Mouse (Mus musculus): Measurements from ENCODE around the gene Gm49383. TPM values are rescaled to one million over a fixed set of nuclear protein-coding genes. Genes with fewer than 3 reads are reported as not detected.

Gm49383 gene
- polyA plus RNA-seq, 1 experiment from 2014 or later, result 38.7 TPM

GRCm38 (mm10) chr12:69215000-69215785 is 18.3 kb upstream of the Gm49383 start:
- Histone ChIP-seq H3K27me3 (no peaks in the 10 kb centered on the region), H3K36me3 (peaks cover 80% of the 10 kb centered on the region), H3K4me1 (no peaks in the 10 kb centered on the region), H3K4me2 (replicated peaks) (no peak overlapping the region), H3K9me3 (no peaks in the 10 kb centered on the region), H3K9ac (no peak overlapping the region), H3K27ac (no peak overlapping the region), H3K4me3 (no peak overlapping the region)
- no peak for ATAC-seq (ENCODE audit: low FRiP score, low read depth)
- 89% methylated on average over 3 of the region's 3 CpGs for WGBS

DNA sequence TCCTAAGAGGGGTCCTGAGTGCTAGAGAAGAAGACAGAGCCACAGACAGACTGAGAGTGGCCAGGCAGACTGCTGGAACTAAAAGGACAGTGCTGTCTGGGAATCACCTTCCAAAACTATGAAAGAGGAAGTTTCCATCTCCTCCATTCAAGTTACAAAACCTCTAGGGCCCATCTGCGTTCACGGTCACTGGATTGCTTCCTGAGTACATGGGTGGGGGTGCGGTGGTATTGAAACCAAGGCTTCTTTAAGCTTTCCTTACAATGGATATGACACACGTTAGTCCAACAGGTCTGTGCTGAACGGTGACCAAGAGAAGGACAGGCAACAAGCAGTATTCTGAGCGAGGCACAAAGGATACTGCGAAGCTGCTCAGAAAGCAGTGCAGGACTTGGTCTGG is 17.5 kb upstream of the Gm49383 start:
- H3K9me3 ChIP-seq, result no peaks in the 10 kb centered on the region
- no peak overlapping the region for H3K4me2 ChIP-seq (replicated peaks)
- H3K4me1 ChIP-seq, result no peaks in the 10 kb centered on the region
- no peaks in the 10 kb centered on the region for H3K27me3 ChIP-seq
- no peak overlapping the region for H3K27ac ChIP-seq
- H3K9ac ChIP-seq, result no peak overlapping the region
- peaks cover 81% of the 10 kb centered on the region for H3K36me3 ChIP-seq
- no peak overlapping the region for H3K4me3 ChIP-seq
- no peak for ATAC-seq (ENCODE audit: low FRiP score, low read depth)
- WGBS, result 95% methylated on average over 7 of the region's 7 CpGs

DNA sequence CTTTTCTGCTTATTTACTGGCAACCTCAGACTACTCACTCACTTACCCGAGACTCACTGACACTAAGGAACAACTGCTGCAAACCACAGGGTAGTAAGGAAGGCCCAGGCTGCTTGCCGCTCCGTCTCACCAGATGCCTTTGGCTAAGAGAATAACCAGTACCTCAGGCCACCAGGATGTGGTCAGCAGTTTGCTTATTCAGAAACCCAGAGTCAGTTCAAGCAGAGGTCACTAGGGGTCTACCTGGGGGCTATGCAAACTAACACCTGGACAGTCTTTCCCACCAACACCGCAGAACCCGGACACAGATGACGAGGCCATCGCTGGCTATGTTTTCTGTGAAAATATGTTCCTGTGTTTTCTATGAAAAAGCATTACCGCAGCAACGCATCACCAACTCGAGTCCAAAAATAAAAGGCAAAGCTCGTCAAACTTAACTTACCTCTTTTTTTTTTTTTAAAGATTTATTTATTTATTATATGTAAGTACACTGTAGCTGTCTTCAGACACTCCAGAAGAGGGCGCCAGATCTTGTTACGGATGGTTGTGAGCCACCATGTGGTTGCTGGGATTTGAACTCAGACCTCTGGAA is 16.4 kb upstream of the Gm49383 start:
- H3K4me2 ChIP-seq (replicated peaks), result no peak overlapping the region
- no peak overlapping the region for H3K4me3 ChIP-seq
- H3K27me3 ChIP-seq, result no peaks in the 10 kb centered on the region
- H3K9me3 ChIP-seq, result no peaks in the 10 kb centered on the region
- H3K36me3 ChIP-seq, result peaks cover 79% of the 10 kb centered on the region
- H3K27ac ChIP-seq, result no peak overlapping the region
- WGBS, result 94% methylated on average over 13 of the region's 13 CpGs
- ATAC-seq (ENCODE audit: low FRiP score, low read depth), result no peak
- H3K4me1 ChIP-seq, result no peaks in the 10 kb centered on the region
- H3K9ac ChIP-seq, result no peak overlapping the region

DNA sequence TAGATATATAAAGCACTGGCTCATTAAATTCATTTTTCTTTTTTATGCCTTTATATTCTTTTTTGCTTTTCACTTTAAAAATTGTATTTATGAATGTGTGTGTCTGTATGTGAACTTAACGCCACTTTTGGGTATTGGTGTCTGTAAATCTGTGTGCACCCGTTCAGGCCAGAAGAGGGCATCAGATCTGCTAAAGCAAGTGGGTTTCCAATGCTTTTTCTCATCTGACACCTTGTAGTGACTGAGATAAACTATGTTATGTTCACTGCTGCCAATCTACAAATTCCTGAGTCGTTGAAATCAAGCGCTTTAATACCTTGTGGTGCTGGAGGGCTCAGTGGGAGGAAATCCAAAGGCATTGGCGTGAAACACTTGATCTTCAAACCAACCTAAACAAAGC is 14.2 kb upstream of the Gm49383 start:
- no peak for ATAC-seq (ENCODE audit: low FRiP score, low read depth)
- H3K36me3 ChIP-seq, result peaks cover 79% of the 10 kb centered on the region
- WGBS, result 74% methylated on average over 5 of the region's 5 CpGs
- no peaks in the 10 kb centered on the region for H3K4me1 ChIP-seq
- no peaks in the 10 kb centered on the region for H3K27me3 ChIP-seq
- no peak overlapping the region for H3K9ac ChIP-seq
- H3K4me3 ChIP-seq, result no peak overlapping the region
- no peaks in the 10 kb centered on the region for H3K9me3 ChIP-seq
- H3K27ac ChIP-seq, result peak overlapping the region; percentile 44; the same call in 1 of the 2 replicates
- no peak overlapping the region for H3K4me2 ChIP-seq (replicated peaks)

DNA sequence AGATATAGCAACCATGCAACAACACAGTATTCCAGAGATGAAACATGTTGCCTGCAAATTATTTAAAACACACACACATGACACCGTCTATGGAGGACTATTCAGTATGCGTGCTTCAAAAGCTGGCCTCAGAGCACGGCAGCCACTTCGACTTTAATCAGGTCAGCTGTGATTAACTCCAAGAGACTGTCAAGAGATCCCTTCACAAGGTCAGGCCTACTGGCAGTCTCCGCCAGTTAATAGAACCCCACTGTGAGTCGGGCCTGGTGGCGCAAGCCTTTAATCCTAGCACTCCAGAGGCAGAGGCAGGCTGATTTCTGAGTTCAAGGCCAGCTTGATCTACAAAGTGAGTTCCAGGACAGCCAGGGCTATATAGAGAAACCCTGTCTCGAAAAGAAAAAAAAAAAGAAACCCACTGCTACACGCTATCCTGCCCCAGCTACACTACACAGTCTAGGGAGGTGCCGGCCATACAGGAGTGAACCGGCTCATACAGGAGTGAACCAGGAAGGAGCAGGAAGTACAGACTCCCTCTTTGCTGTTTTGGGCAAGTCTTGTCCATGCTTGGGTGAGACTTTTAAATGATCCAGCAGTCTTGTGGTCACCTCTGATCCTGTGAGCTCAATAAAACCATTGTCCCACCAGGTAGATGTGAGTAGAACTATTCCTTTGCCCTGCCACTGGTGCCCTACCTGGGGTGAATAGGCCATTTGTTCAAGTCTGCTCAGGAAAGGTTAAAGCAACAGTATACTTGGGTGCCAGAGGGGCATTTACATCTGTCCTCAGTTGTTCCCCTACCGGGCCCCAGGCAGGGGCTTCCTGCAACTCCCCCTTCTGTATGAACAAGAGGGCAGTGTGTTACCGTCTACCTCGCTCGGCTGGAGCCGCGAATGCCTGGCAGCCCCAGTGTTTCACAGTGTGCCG is 13.4 kb upstream of the Gm49383 start:
- Histone ChIP-seq H3K36me3 (peaks cover 76% of the 10 kb centered on the region), H3K4me1 (no peaks in the 10 kb centered on the region), H3K4me3 (no peak overlapping the region), H3K4me2 (replicated peaks) (no peak overlapping the region), H3K27me3 (no peaks in the 10 kb centered on the region), H3K9ac (no peak overlapping the region), H3K27ac (peak overlapping the region; percentile 70; the same call in 1 of the 2 replicates), H3K9me3 (no peaks in the 10 kb centered on the region)
- 81% methylated on average over 18 of the region's 18 CpGs for WGBS
- ATAC-seq (ENCODE audit: low FRiP score, low read depth), result peak; percentile 86

DNA sequence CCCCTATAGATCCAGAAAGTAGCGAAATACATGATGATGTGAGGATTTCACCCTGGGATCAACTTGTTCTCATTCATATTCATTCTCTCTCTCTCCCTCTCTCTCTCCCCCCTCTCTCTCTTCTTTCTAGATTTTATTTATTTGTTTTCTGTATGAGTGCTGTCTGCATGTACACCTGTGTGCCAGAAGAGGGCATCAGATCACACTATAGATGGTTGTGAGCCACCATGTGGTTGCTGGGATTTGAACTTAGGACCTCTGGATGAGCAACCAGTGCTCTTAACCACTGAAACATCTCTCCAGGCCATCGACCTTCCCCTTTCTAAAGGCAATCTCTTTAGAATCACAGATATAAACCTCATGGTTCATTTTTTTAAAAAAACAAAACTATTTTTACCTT is 11.6 kb upstream of the Gm49383 start:
- Histone ChIP-seq H3K4me1 (no peaks in the 10 kb centered on the region), H3K27me3 (no peaks in the 10 kb centered on the region), H3K36me3 (peaks cover 67% of the 10 kb centered on the region), H3K9ac (no peak overlapping the region), H3K4me3 (no peak overlapping the region), H3K4me2 (replicated peaks) (no peak overlapping the region), H3K27ac (no peak overlapping the region), H3K9me3 (no peaks in the 10 kb centered on the region)
- ATAC-seq (ENCODE audit: low FRiP score, low read depth), result no peak
- 95% methylated on average over 2 of the region's 2 CpGs for WGBS

DNA sequence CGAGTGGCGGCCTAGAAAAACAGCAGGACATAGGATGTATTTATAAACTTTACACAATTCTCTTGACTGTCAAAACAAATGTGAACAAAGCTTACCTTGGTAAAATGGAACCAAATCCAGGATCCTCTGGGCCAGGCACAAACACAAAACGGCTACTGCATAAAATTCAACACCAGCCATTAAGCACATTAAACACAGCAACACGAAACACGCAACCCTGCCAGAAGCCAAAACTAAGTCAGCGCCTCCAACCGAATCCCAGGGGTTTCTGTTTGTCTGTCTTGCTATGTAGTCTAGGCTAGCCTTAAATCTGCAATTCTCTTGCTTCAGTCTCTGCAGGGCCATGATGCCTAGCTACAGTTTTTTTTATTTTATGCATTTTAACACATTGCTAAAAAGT is 11.0 kb upstream of the Gm49383 start:
- no peaks in the 10 kb centered on the region for H3K9me3 ChIP-seq
- 95% methylated on average over 7 of the region's 7 CpGs for WGBS
- H3K4me1 ChIP-seq, result no peaks in the 10 kb centered on the region
- H3K4me2 ChIP-seq (replicated peaks), result no peak overlapping the region
- H3K27ac ChIP-seq, result no peak overlapping the region
- no peak overlapping the region for H3K4me3 ChIP-seq
- no peak overlapping the region for H3K9ac ChIP-seq
- H3K36me3 ChIP-seq, result peaks cover 68% of the 10 kb centered on the region
- ATAC-seq (ENCODE audit: low FRiP score, low read depth), result no peak
- no peaks in the 10 kb centered on the region for H3K27me3 ChIP-seq

GRCm38 (mm10) chr12:69207396-69207795 is 10.5 kb upstream of the Gm49383 start:
- H3K9ac ChIP-seq, result no peak overlapping the region
- no peak overlapping the region for H3K27ac ChIP-seq
- no peak for ATAC-seq (ENCODE audit: low FRiP score, low read depth)
- H3K4me2 ChIP-seq (replicated peaks), result no peak overlapping the region
- H3K4me1 ChIP-seq, result no peaks in the 10 kb centered on the region
- peaks cover 70% of the 10 kb centered on the region for H3K36me3 ChIP-seq
- H3K9me3 ChIP-seq, result no peaks in the 10 kb centered on the region
- H3K4me3 ChIP-seq, result no peak overlapping the region
- WGBS, result 90% methylated on average over 8 of the region's 8 CpGs
- H3K27me3 ChIP-seq, result no peaks in the 10 kb centered on the region

GRCm38 (mm10) chr12:69204052-69204833 is 7.3 kb upstream of the Gm49383 start, which contains the start of gene Gm49384:
Gm49384 (minus strand) TSS chr12:69204267.
- Histone ChIP-seq H3K4me3 (no peak within 1 kb of the TSS), H3K9me3 (no peaks in the 10 kb centered on the region), H3K4me2 (replicated peaks) (no peak within 1 kb of the TSS), H3K27ac (no peak within 1 kb of the TSS), H3K36me3 (peaks cover 69% of the 10 kb centered on the region), H3K9ac (no peak within 1 kb of the TSS), H3K4me1 (peaks cover under 1% of the 10 kb centered on the region), H3K27me3 (no peaks in the 10 kb centered on the region)
- ATAC-seq (ENCODE audit: low FRiP score, low read depth), result no peak
- 86% methylated on average over 16 of the region's 16 CpGs for WGBS

DNA sequence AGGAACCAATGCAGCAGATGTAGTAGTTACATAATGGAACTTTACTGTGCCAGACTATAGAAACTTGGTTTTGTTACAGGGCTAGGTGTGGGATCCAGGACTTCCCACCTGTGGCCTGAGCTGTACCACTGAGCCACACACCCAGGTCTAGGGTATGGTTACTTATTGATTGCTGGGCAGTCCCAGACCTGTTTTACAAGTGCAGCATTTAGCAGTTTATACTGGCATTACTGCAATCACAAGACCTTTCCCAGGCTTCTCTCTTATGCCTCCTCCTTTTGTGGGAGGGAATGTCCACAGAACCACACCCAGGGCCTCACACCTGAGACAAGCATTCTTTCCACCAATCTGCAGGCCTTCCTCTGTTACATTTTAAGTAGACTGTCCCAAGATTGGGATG is 2.1 kb upstream of the Gm49383 start:
- H3K4me3 ChIP-seq, result peak overlapping the region; percentile 96; the same call in 1 of the 2 replicates
- peaks cover 39% of the 10 kb centered on the region for H3K36me3 ChIP-seq
- H3K27ac ChIP-seq, result no peak overlapping the region
- no peak overlapping the region for H3K9ac ChIP-seq
- H3K4me2 ChIP-seq (replicated peaks), result peak overlapping the region; percentile 95
- H3K9me3 ChIP-seq, result no peaks in the 10 kb centered on the region
- ATAC-seq (ENCODE audit: low FRiP score, low read depth), result no peak
- H3K27me3 ChIP-seq, result no peaks in the 10 kb centered on the region
- H3K4me1 ChIP-seq, result peaks cover 21% of the 10 kb centered on the region

- peaks cover 34% of the 10 kb centered on the region for H3K36me3 ChIP-seq
- H3K27ac ChIP-seq, result peak within 1 kb of the TSS; percentile 88
- peak within 1 kb of the TSS; percentile 95 for H3K4me2 ChIP-seq (replicated peaks)
- ATAC-seq (ENCODE audit: low FRiP score, low read depth), result peak; percentile 38
- H3K9me3 ChIP-seq, result no peaks in the 10 kb centered on the region
- H3K4me1 ChIP-seq, result peaks cover 21% of the 10 kb centered on the region
- H3K9ac ChIP-seq, result peak within 1 kb of the TSS; percentile 90
- WGBS, result under 1% methylated on average over 18 of the region's 18 CpGs
- peak within 1 kb of the TSS; percentile 96 for H3K4me3 ChIP-seq
- no peaks in the 10 kb centered on the region for H3K27me3 ChIP-seq
Observed at GRCm38 (mm10) chr12:69198164-69198535, 1.2 kb upstream of the Gm49383 start, which contains the start of gene Dnaaf2. Dnaaf2 (minus strand) TSS chr12:69198429.
